ENCODE assay signal across 8 mouse cellular contexts in the genomic region with DNA sequence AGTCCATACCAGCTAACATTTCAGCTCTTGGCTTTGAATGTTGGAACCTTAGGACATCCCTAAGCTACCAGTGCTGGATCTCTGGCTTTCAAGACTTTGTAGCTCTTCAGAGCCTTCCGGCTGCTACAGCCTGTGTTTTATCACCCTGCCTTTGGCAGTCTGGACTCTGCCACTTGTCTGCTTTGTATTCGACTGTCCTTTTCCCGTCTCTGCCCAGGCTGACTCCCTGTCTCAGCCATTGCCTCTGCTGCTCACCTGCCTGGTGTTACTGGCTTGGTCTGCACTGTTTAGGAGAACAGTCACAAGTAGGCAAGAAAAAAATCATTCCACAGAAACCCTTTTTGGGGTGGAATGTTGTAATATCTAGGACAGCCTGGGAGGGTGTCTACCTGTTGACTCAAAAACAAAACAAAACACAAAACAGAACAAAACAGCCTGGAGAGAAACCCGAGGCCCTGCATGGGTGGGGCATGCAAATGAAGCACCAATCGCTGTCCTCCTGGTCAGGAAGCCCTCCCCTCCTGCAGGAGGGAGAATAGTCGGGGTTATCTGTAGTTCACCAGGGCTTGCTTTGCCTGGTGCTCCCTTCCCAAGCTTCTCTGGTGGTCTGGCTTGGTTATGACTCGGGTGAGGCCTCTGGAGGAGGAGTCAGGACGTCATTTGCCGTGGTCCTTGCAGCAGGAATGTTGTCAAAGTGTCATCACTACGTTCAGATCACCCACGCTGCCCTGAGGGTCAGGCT. TPM values are rescaled to one million over a fixed set of nuclear protein-coding genes. Genes with fewer than 3 reads are reported as not detected.
DNase-seq lines count a peak whose midpoint lies in the region; ATAC-seq and TF ChIP-seq lines count a peak whose summit lies in the region.

No protein-coding gene starts in this region.

- H3K4me1 ChIP-seq in MEL (ENCODE audit: control insufficient read depth in 1 of 2, insufficient read depth in 2 of 2, low read length in 2 of 2): no peaks in the 10 kb centered on the region
- peaks cover 15% of the 10 kb centered on the region; the same call in 1 of the 2 replicates for H3K4me1 ChIP-seq in brown adipose tissue, adult 24 weeks (ENCODE audit: control insufficient read depth, insufficient read depth, insufficient read length, low read length)
- peaks cover 13 to 22% of the 10 kb centered on the region in 2 experiments for H3K4me1 ChIP-seq in heart, embryonic 14.5 days (ENCODE audit: control insufficient read depth in 2 of 2, insufficient read depth in 2 of 2, low read length in 2 of 2)
- H3K4me1 ChIP-seq in kidney, embryonic 15.5 days: peaks cover 27% of the 10 kb centered on the region

- no peak overlapping the region for H3K27ac ChIP-seq in MEL (ENCODE audit: control insufficient read depth, low read depth, low read length)
- H3K27ac ChIP-seq in brown adipose tissue, adult 24 weeks (replicated peaks; ENCODE audit: low read depth, low read length): peak overlapping the region; percentile 38; the same call in 1 of the 2 replicates
- H3K27ac ChIP-seq in heart, embryonic 14.5 days (replicated peaks in 1 of 2; ENCODE audit: control insufficient read depth in 1 of 2, insufficient read depth in 1 of 2, low read depth in 2 of 2, low read length in 2 of 2): peak overlapping the region; percentile 69 to 80
- peak overlapping the region; percentile 83 for H3K27ac ChIP-seq in kidney, embryonic 15.5 days

- ATAC-seq in heart, embryonic 14.5 days (ENCODE audit: insufficient number of reproducible peaks, insufficient read depth, low FRiP score, low read depth): peak; percentile 75
- peak; percentile 86 for ATAC-seq in kidney, embryonic 15.5 days (replicated peaks; ENCODE audit: low FRiP score)

- peak overlapping the region in 1 of 2 experiments; percentile 50; a peak in 2 of 4 replicates for H3K4me3 ChIP-seq in MEL (ENCODE audit: control insufficient read depth in 1 of 2, insufficient read depth in 1 of 2, low read depth in 2 of 2, low read length in 2 of 2)
- H3K4me3 ChIP-seq in brown adipose tissue, adult 24 weeks (ENCODE audit: insufficient read depth, low read depth, low read length): peak overlapping the region; percentile 37
- H3K4me3 ChIP-seq in heart, embryonic 14.5 days (ENCODE audit: control insufficient read depth in 1 of 2, insufficient read depth in 1 of 2, low read depth in 1 of 2, low read length in 2 of 2): peak overlapping the region; percentile 21 to 27
- H3K4me3 ChIP-seq in kidney, embryonic 15.5 days (replicated peaks): peak overlapping the region; percentile 24

- H3K79me2 ChIP-seq in MEL (ENCODE audit: control insufficient read depth, insufficient read depth, low read length, poor library complexity): no peaks in the 10 kb centered on the region

- H3K27me3 ChIP-seq in MEL (ENCODE audit: control insufficient read depth in 1 of 2, insufficient read depth in 2 of 2, low read length in 2 of 2): no peaks in the 10 kb centered on the region; a peak in 1 of 4 replicates
- no peaks in the 10 kb centered on the region for H3K27me3 ChIP-seq in heart, embryonic 14.5 days (ENCODE audit: control insufficient read depth, insufficient read depth, low read length)
- no peaks in the 10 kb centered on the region for H3K27me3 ChIP-seq in kidney, embryonic 15.5 days

- H3K36me3 ChIP-seq in MEL (ENCODE audit: control insufficient read depth in 1 of 2, insufficient read depth in 2 of 2, low read length in 2 of 2): no peaks in the 10 kb centered on the region
- H3K36me3 ChIP-seq in heart, embryonic 14.5 days (ENCODE audit: control insufficient read depth, insufficient read depth, low read length): no peaks in the 10 kb centered on the region
- H3K36me3 ChIP-seq in kidney, embryonic 15.5 days: no peaks in the 10 kb centered on the region

- TF ChIP-seq EP300 in MEL (IDR thresholded peaks at IDR 0.05; ENCODE audit: low read depth in 1 of 2, low read length in 2 of 2): no peak

- peak; percentile 44 for DNase-seq in MEL (ENCODE audit: low read depth, low spot score)
- peak; percentile 31 for DNase-seq in lung, postnatal 14 days
- DNase-seq in urinary bladder, postnatal 25 days (ENCODE audit: low spot score): peak; percentile 26
- DNase-seq in left cerebral cortex, postnatal 14 days (ENCODE audit: low spot score in 2 of 2): no peak
- DNase-seq in frontal cortex, postnatal 14 days (ENCODE audit: low spot score in 2 of 2): no peak

- intact Hi-C loops in left cerebral cortex, postnatal 14 days (cut with DNase I): no loop called here

- no peak for TF ChIP-seq RAD21 in MEL (IDR thresholded peaks at IDR 0.05; ENCODE audit: low read depth, low read length)

- no peak for TF ChIP-seq POLR2A in MEL (IDR thresholded peaks at IDR 0.05; ENCODE audit: control insufficient read depth in 1 of 2, insufficient read depth in 1 of 2, low read depth in 1 of 2, low read length in 2 of 2, poor library complexity in 1 of 2)

- TF ChIP-seq CTCF in MEL (IDR thresholded peaks at IDR 0.05 in 2 of 3, conservative IDR thresholded peaks at IDR 0.05 in 1 of 3; ENCODE audit: control insufficient read depth in 1 of 3, insufficient read depth in 1 of 3, low read depth in 2 of 3, low read length in 3 of 3, poor library complexity in 1 of 3, severe bottlenecking in 1 of 3): no peak

- peak overlapping the region; percentile 59 for H3K4me2 ChIP-seq in heart, embryonic 14.5 days (ENCODE audit: low read length)
- H3K4me2 ChIP-seq in kidney, embryonic 15.5 days: peak overlapping the region; percentile 53

- 2% methylated on average over 11 of the region's 11 CpGs for WGBS in heart, embryonic 14.5 days
- 5% methylated on average over 11 of the region's 11 CpGs for WGBS in kidney, embryonic 15.5 days

- H3K9ac ChIP-seq in MEL (ENCODE audit: control insufficient read depth, low read depth, low read length, poor library complexity, severe bottlenecking): no peak overlapping the region
- peak overlapping the region; percentile 41 for H3K9ac ChIP-seq in heart, embryonic 14.5 days (ENCODE audit: low read length)
- no peak overlapping the region for H3K9ac ChIP-seq in kidney, embryonic 15.5 days

- H3K9me3 ChIP-seq in MEL (replicated peaks; ENCODE audit: insufficient read depth, low read length): no peaks in the 10 kb centered on the region
- 0 out of 2 replicates have a peak, but pooled peaks cover 5% of the 10 kb centered on the region for H3K9me3 ChIP-seq in heart, embryonic 14.5 days (ENCODE audit: control insufficient read depth, low read length)
- no peaks in the 10 kb centered on the region for H3K9me3 ChIP-seq in kidney, embryonic 15.5 days (replicated peaks)

TF ChIP-seq in MEL, 35 proteins besides CTCF, POLR2A, EP300 and RAD21:
- TF ChIP-seq SMC3 (IDR thresholded peaks at IDR 0.05; ENCODE audit: low read depth, low read length): no peak
- TF ChIP-seq NRF1 (IDR thresholded peaks at IDR 0.05; ENCODE audit: insufficient read depth, low read depth, low read length, poor library complexity, severe bottlenecking): no peak
- TF ChIP-seq ZKSCAN1 (IDR thresholded peaks at IDR 0.05; ENCODE audit: low read depth, low read length): no peak
- no peak for TF ChIP-seq UBTF (IDR thresholded peaks at IDR 0.05; ENCODE audit: borderline replicate concordance, insufficient read depth, low read depth, low read length)
- TF ChIP-seq SIN3A (IDR thresholded peaks at IDR 0.05; ENCODE audit: low read length): no peak
- no peak for TF ChIP-seq MAZ (IDR thresholded peaks at IDR 0.05; ENCODE audit: low read depth, low read length)
- TF ChIP-seq RCOR1 (IDR thresholded peaks at IDR 0.05; ENCODE audit: low read depth, low read length): no peak
- TF ChIP-seq ZNF384 (IDR thresholded peaks at IDR 0.05; ENCODE audit: low read depth, low read length): no peak
- TF ChIP-seq POLR2AphosphoS2 (IDR thresholded peaks at IDR 0.05; ENCODE audit: low read length): no peak
- TF ChIP-seq MYB (IDR thresholded peaks at IDR 0.05; ENCODE audit: low read depth, low read length): no peak
- no peak for TF ChIP-seq BHLHE40 (IDR thresholded peaks at IDR 0.05; ENCODE audit: borderline replicate concordance, low read depth, low read length)
- TF ChIP-seq NELFE (IDR thresholded peaks at IDR 0.05; ENCODE audit: low read depth, low read length): no peak
- TF ChIP-seq POLR2AphosphoS5 (IDR thresholded peaks at IDR 0.05; ENCODE audit: borderline replicate concordance, low read depth, low read length): no peak
- no peak for TF ChIP-seq HCFC1 (IDR thresholded peaks at IDR 0.05; ENCODE audit: low read depth, low read length)
- TF ChIP-seq USF1 (IDR thresholded peaks at IDR 0.05; ENCODE audit: low read depth, low read length): no peak

RNA-seq across cellular contexts. Expression of a gene that starts 19.0 kb away (rescaled TPM):
- total RNA-seq in MEL (2012; rRNA removed): 9.7 and 10.9 TPM in 2 replicates
- 10 to 100 TPM in 1 of 2 experiments, not detected in 1; 11.4 TPM for polyA plus RNA-seq in MEL (2012; ENCODE audit: insufficient read depth in 1 of 2, insufficient read length in 2 of 2, low read depth in 1 of 2, low replicate concordance in 2 of 2, missing spikeins in 1 of 2)
- polyA plus RNA-seq in brown adipose tissue, adult 24 weeks (2012; ENCODE audit: insufficient read depth, insufficient read length, missing spikeins): 11.8 and 13.8 TPM in 2 replicates
- polyA plus RNA-seq in heart, embryonic 14.5 days (2014; fragmentation: Nextera tagmentation; extraction: Ambion mirVana): 10.9 and 17.1 TPM in 2 replicates
- polyA plus RNA-seq in kidney, embryonic 15.5 days (2015; fragmentation: Nextera tagmentation; extraction: Ambion mirVana): 33.5 and 36.2 TPM in 2 replicates
- 10 to 100 TPM; 10.9 to 12.3 TPM for total RNA-seq in left cerebral cortex, postnatal 14 days (2021)

Comparison
In these comparisons a context has a peak if more than half of its experiments do, and no peak if none do; other contexts are left out.
1. DNase-seq: peak in MEL (single experiment), lung, postnatal 14 days (single experiment) and urinary bladder, postnatal 25 days (single experiment); none in left cerebral cortex, postnatal 14 days (0 of 2) and frontal cortex, postnatal 14 days (0 of 2).